Mouse (Mus musculus): ENCODE measurements around the gene Rsrc1.

- no peak for TF ChIP-seq POLR2A (IDR thresholded peaks at IDR 0.05; ENCODE audit: insufficient read length, low read depth)
- no peak for TF ChIP-seq MYOD1 (IDR thresholded peaks at IDR 0.05; ENCODE audit: control insufficient read depth in 1 of 3, insufficient read length in 2 of 3, low read depth in 2 of 3)
- TF ChIP-seq TCF3 (IDR thresholded peaks at IDR 0.05; ENCODE audit: insufficient read length, low read depth): no peak
- TF ChIP-seq CEBPB (IDR thresholded peaks at IDR 0.05; ENCODE audit: insufficient read depth, poor library complexity, severe bottlenecking): no peak
- TF ChIP-seq MAX (IDR thresholded peaks at IDR 0.05; ENCODE audit: low read depth): no peak
- TF ChIP-seq MYOG (IDR thresholded peaks at IDR 0.05; ENCODE audit: control insufficient read depth in 1 of 3, insufficient read depth in 1 of 3, insufficient read length in 2 of 3, low read depth in 2 of 3): no peak
- TF ChIP-seq POLR2AphosphoS2 (IDR thresholded peaks at IDR 0.05; ENCODE audit: insufficient read length, low read depth): no peak
- TF ChIP-seq TCF12 (IDR thresholded peaks at IDR 0.05; ENCODE audit: insufficient read depth, poor library complexity, severe bottlenecking): no peak
- TF ChIP-seq E2F4 (IDR thresholded peaks at IDR 0.05; ENCODE audit: insufficient read depth): no peak
- TF ChIP-seq USF1 (IDR thresholded peaks at IDR 0.05; ENCODE audit: low read depth): no peak
- no peak for TF ChIP-seq SRF (IDR thresholded peaks at IDR 0.05; ENCODE audit: control insufficient read depth, insufficient read length, low read depth)
- no peak for TF ChIP-seq REST (IDR thresholded peaks at IDR 0.05; ENCODE audit: insufficient read depth, insufficient read length)
Observed at GRCm38 (mm10) chr3:66970661-66971331, 10.4 kb upstream of the Rsrc1 start.

Data from myocyte (in vitro differentiated cells).